Mouse (Mus musculus): ENCODE measurements around the gene Kcnk4. TPM values are rescaled to one million over a fixed set of nuclear protein-coding genes. Genes with fewer than 3 reads are reported as not detected.

The Kcnk4 gene
- total and polyA plus RNA-seq, 3 experiments, result 0.21 to 0.80 TPM; not detected in 1

DNA sequence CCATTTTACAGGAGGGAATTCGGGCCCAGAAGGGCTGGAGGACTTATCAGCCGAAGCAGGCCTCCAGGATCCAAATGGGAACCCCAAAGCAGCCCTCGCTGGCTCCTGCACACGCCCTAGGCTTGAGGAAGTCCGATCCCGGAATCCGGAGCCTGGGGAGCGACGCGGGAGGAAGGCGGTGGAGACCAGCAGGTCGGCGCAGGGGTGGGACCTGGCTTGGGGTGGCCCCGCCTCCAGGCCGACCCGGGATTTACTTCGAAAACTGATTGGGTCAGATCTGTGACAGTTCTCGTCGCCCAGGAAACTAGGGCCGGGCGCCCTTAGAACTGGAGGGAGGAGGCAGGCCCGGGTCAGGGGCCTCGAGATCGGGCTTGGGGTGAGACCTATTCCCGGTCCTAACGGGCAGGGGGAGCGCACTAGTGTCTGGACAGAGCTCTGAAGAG is 8.0 kb upstream of the Kcnk4 start, which contains the start of gene Gpr137:
TSS of gene Gpr137 (minus strand) at position 232 of the 443 bp plus-strand sequence.
- peaks cover 0 to 33% of the 10 kb centered on the region in 2 experiments for H3K36me3 ChIP-seq (replicated peaks in 1 of 2; ENCODE audit: control insufficient read depth in 1 of 2, insufficient read depth in 1 of 2, low read length in 1 of 2)
- dilution Hi-C loops (cut with MboI; ENCODE audit: extremely low pct_ligation_motif_present, extremely low pct_unique_long_range_greater_than_20kb, low sequenced_read_pairs), result no loop called here

DNA sequence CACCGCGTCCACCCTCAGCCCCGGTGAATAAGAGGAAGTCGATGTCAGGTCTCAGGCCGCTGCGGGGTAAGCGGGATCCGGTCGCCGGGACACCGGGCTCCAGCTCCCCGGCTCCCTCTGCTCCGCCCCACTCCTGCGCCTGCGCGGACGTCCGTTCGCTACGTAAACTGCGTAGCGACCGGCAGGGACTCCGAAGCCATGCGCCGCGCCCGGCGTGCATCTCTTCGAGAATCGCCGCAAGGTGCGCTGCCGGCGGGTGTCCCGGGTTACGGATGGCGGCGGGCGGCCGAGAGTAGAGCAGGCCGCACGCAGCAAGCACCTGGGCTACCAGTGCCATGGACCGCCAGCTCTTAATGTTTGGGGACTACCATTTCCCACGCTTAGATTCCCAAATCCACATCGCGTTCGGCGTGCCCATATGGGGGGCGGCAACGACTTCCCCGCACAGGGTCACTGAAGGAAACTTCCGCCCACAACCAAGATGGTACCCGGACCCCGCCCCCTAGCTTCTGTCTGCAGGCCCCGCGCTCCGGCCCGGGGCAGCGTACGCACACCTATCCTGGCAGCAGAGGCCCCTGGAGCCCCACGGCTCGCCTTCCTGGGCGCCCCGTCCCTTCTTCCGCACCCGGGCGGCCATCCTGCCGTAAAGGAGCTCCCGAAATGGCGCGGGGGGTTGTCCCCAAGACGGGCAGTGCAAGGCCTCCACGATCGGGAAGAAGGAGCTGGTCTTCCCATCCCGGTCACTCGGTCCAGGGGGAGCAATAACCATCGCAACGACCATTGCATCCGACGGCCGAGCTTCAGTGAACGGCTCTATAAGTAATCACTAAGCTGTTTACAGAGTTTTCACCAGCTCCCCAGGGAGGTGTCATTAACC is 7.3 kb upstream of the Kcnk4 start, which contains the start of gene Bad:
TSS of gene Bad (plus strand) at position 490 of the 877 bp plus-strand sequence.
- Histone ChIP-seq H3K9me3 (replicated peaks; ENCODE audit: low read length) (no peaks in the 10 kb centered on the region), H3K27ac (ENCODE audit: insufficient read depth, low read depth) (peak within 1 kb of the TSS; percentile 71), H3K4me3 (replicated peaks in 1 of 3; ENCODE audit: low read depth in 2 of 3, low read length in 2 of 3, poor library complexity in 1 of 3) (peak within 1 kb of the TSS; percentile 71 to 78 (median 77)), H3K4me1 (ENCODE audit: control insufficient read depth in 1 of 2, insufficient read depth in 2 of 2) (peaks cover 6 to 24% of the 10 kb centered on the region in 2 experiments), H3K27me3 (replicated peaks) (no peaks in the 10 kb centered on the region), H3K36me3 (replicated peaks in 1 of 2; ENCODE audit: control insufficient read depth in 1 of 2, insufficient read depth in 1 of 2, low read length in 1 of 2) (peaks cover 0 to 28% of the 10 kb centered on the region in 2 experiments), H3K79me2 (replicated peaks; ENCODE audit: control insufficient read depth, extremely low read depth, insufficient read depth, poor library complexity, severe bottlenecking) (no peaks in the 10 kb centered on the region), H3K4me2 (ENCODE audit: insufficient read depth, low read depth, poor library complexity, severe bottlenecking) (peak within 1 kb of the TSS; percentile 85), H3K9ac (ENCODE audit: insufficient read depth, low read depth) (peak within 1 kb of the TSS; percentile 81)
- dilution Hi-C loops (cut with MboI; ENCODE audit: extremely low pct_ligation_motif_present, extremely low pct_unique_long_range_greater_than_20kb, low sequenced_read_pairs), result no loop called here
- peak; percentile 86 for DNase-seq (ENCODE audit: extremely low read depth)
- in situ Hi-C loops (cut with MboI; ENCODE audit: low pct_ligation_motif_present, low pct_unique_long_range_greater_than_20kb, low sequenced_read_pairs), result no loop called here
- TF ChIP-seq MYC (IDR thresholded peaks at IDR 0.05; ENCODE audit: low read depth, low read length) (no peak), CHD1 (IDR thresholded peaks at IDR 0.05; ENCODE audit: low read depth, low read length) (no peak), NELFE (IDR thresholded peaks at IDR 0.05; ENCODE audit: low read depth, low read length) (peak; percentile 60), IRF4 (IDR thresholded peaks at IDR 0.05; ENCODE audit: low read depth, low read length) (no peak), ZNF384 (IDR thresholded peaks at IDR 0.05; ENCODE audit: low read depth, low read length) (no peak), EP300 (IDR thresholded peaks at IDR 0.05; ENCODE audit: low read length) (no peak), JUND (conservative IDR thresholded peaks at IDR 0.05; ENCODE audit: low read depth, low read length) (no peak), PAX5 (IDR thresholded peaks at IDR 0.05; ENCODE audit: low read length) (no peak), POLR2AphosphoS2 (IDR thresholded peaks at IDR 0.05; ENCODE audit: low read depth, low read length) (no peak), GABPA (IDR thresholded peaks at IDR 0.05; ENCODE audit: insufficient replicate concordance, low read depth, low read length) (no peak), MEF2A (IDR thresholded peaks at IDR 0.05; ENCODE audit: borderline replicate concordance, low read depth, low read length) (no peak), RAD21 (IDR thresholded peaks at IDR 0.05; ENCODE audit: low read depth, low read length) (no peak), USF2 (conservative IDR thresholded peaks at IDR 0.05; ENCODE audit: low read depth, low read length) (no peak), ZMIZ1 (IDR thresholded peaks at IDR 0.05; ENCODE audit: low read depth, low read length) (no peak), SMC3 (IDR thresholded peaks at IDR 0.05; ENCODE audit: low read depth, low read length) (no peak), ETS1 (conservative IDR thresholded peaks at IDR 0.05; ENCODE audit: low read depth, low read length) (no peak), TCF12 (IDR thresholded peaks at IDR 0.05; ENCODE audit: low read depth, low read length) (peak; percentile 59; the same call in 1 of the 2 replicates), TBP (conservative IDR thresholded peaks at IDR 0.05; ENCODE audit: low read depth, low read length) (no peak), UBTF (IDR thresholded peaks at IDR 0.05; ENCODE audit: low read depth, low read length) (peak; percentile 84; the same call in 1 of the 2 replicates)

More for the DNA sequence above, 8.0 kb upstream of the Kcnk4 start, which contains the start of gene Gpr137:
- Histone ChIP-seq H3K4me2 (ENCODE audit: insufficient read depth, low read depth, poor library complexity, severe bottlenecking) (peak within 1 kb of the TSS; percentile 85), H3K9ac (ENCODE audit: insufficient read depth, low read depth) (peak within 1 kb of the TSS; percentile 81), H3K27ac (ENCODE audit: insufficient read depth, low read depth) (peak within 1 kb of the TSS; percentile 71), H3K79me2 (replicated peaks; ENCODE audit: control insufficient read depth, extremely low read depth, insufficient read depth, poor library complexity, severe bottlenecking) (no peaks in the 10 kb centered on the region), H3K4me3 (replicated peaks in 1 of 3; ENCODE audit: low read depth in 2 of 3, low read length in 2 of 3, poor library complexity in 1 of 3) (peak within 1 kb of the TSS; percentile 71 to 78 (median 77)), H3K4me1 (ENCODE audit: control insufficient read depth in 1 of 2, insufficient read depth in 2 of 2) (peaks cover 6 to 24% of the 10 kb centered on the region in 2 experiments), H3K27me3 (replicated peaks) (no peaks in the 10 kb centered on the region), H3K9me3 (replicated peaks; ENCODE audit: low read length) (no peaks in the 10 kb centered on the region)
- TF ChIP-seq POLR2AphosphoS2 (IDR thresholded peaks at IDR 0.05; ENCODE audit: low read depth, low read length) (peak; percentile 85; the same call in 1 of the 2 replicates), PAX5 (IDR thresholded peaks at IDR 0.05; ENCODE audit: low read length) (no peak), MXI1 (IDR thresholded peaks at IDR 0.05; ENCODE audit: low read depth, low read length) (peak; percentile 75), IRF4 (IDR thresholded peaks at IDR 0.05; ENCODE audit: low read depth, low read length) (no peak), HCFC1 (IDR thresholded peaks at IDR 0.05; ENCODE audit: low read depth, low read length) (peak; percentile 21; the same call in 1 of the 2 replicates), NELFE (IDR thresholded peaks at IDR 0.05; ENCODE audit: low read depth, low read length) (peak; percentile 49), ZNF384 (IDR thresholded peaks at IDR 0.05; ENCODE audit: low read depth, low read length) (no peak), BHLHE40 (IDR thresholded peaks at IDR 0.05; ENCODE audit: low read depth, low read length) (no peak), ZMIZ1 (IDR thresholded peaks at IDR 0.05; ENCODE audit: low read depth, low read length) (0 out of 2 replicates have a peak, but pooled peaks have one; percentile 47), CTCF (conservative IDR thresholded peaks at IDR 0.05 in 1 of 2, IDR thresholded peaks at IDR 0.05 in 1 of 2; ENCODE audit: low read depth in 2 of 2, low read length in 2 of 2) (no peak), NRF1 (IDR thresholded peaks at IDR 0.05; ENCODE audit: low read depth, low read length) (peak; percentile 21; the same call in 1 of the 2 replicates), MYC (IDR thresholded peaks at IDR 0.05; ENCODE audit: low read depth, low read length) (no peak), SIN3A (IDR thresholded peaks at IDR 0.05; ENCODE audit: low read length) (0 out of 2 replicates have a peak, but pooled peaks have one; percentile 24), POLR2A (IDR thresholded peaks at IDR 0.05; ENCODE audit: low read depth, low read length) (peak; percentile 69), RCOR1 (conservative IDR thresholded peaks at IDR 0.05; ENCODE audit: low read depth, low read length) (no peak), SMC3 (IDR thresholded peaks at IDR 0.05; ENCODE audit: low read depth, low read length) (no peak), ZC3H11A (IDR thresholded peaks at IDR 0.05; ENCODE audit: low read depth, low read length) (no peak), JUN (IDR thresholded peaks at IDR 0.05; ENCODE audit: insufficient read depth, low read depth, low read length) (no peak), TBP (conservative IDR thresholded peaks at IDR 0.05; ENCODE audit: low read depth, low read length) (no peak), KAT2A (IDR thresholded peaks at IDR 0.05; ENCODE audit: insufficient replicate concordance, low read length) (no peak), MAFK (IDR thresholded peaks at IDR 0.05; ENCODE audit: insufficient replicate concordance, low read length) (no peak), MAZ (IDR thresholded peaks at IDR 0.05; ENCODE audit: low read depth, low read length) (no peak; the same call in 1 of the 2 replicates), ELF1 (IDR thresholded peaks at IDR 0.05; ENCODE audit: low read depth, low read length) (peak; percentile 60), EP300 (IDR thresholded peaks at IDR 0.05; ENCODE audit: low read length) (no peak), ZKSCAN1 (IDR thresholded peaks at IDR 0.05; ENCODE audit: borderline replicate concordance, low read depth, low read length) (no peak), UBTF (IDR thresholded peaks at IDR 0.05; ENCODE audit: low read depth, low read length) (0 out of 2 replicates have a peak, but pooled peaks have one; percentile 24), CHD2 (IDR thresholded peaks at IDR 0.05; ENCODE audit: low read length) (no peak), JUND (conservative IDR thresholded peaks at IDR 0.05; ENCODE audit: low read depth, low read length) (no peak)
- peak; percentile 90 for DNase-seq (ENCODE audit: extremely low read depth)
- in situ Hi-C loops (cut with MboI; ENCODE audit: low pct_ligation_motif_present, low pct_unique_long_range_greater_than_20kb, low sequenced_read_pairs), result no loop called here

Measured in CH12.LX (cell line).